Mouse (Mus musculus): ENCODE measurements around the gene Rnaseh2b. TPM values are rescaled to one million over a fixed set of nuclear protein-coding genes. Genes with fewer than 3 reads are reported as not detected.

Rnaseh2b gene
- polyA plus RNA-seq, 1 experiment from 2014 or later, result 78.8 TPM

DNA sequence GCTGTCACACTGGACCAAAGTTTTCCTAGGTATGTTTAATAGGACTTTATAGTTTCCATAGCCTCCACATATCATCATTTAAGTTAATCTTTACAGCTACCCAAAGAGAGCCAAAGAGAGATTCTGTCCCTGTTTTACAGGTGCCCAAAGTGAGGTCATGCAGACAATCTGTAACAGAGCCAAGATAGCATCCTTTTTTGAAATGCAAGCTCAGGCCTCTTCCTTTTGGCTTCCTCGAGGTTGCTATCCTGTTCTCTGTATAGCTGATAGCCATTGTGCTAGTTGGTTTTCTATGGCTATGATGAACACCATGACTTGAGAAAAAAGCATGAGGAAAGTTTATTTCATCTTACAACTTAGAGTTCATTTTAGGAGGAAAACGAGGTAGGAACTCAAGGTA lies 83.7 kb downstream of the Rnaseh2b start:
- H3K36me3 ChIP-seq (replicated peaks), result peaks cover 7% of the 10 kb centered on the region; the same call in 1 of the 2 replicates
- H3K4me3 ChIP-seq (replicated peaks), result no peak overlapping the region
- ATAC-seq (ENCODE audit: low FRiP score), result no peak
- H3K27ac ChIP-seq, result no peak overlapping the region
- no peaks in the 10 kb centered on the region for H3K9me3 ChIP-seq
- H3K9ac ChIP-seq, result no peak overlapping the region
- 86% methylated on average over 2 of the region's 2 CpGs for WGBS
- no peak overlapping the region for H3K4me2 ChIP-seq
- no peaks in the 10 kb centered on the region for H3K4me1 ChIP-seq
- H3K27me3 ChIP-seq, result no peaks in the 10 kb centered on the region

GRCm38 (mm10) chr14:62379391-62379790 lies 87.0 kb downstream of the Rnaseh2b start:
- H3K27me3 ChIP-seq, result no peaks in the 10 kb centered on the region
- H3K4me1 ChIP-seq, result no peaks in the 10 kb centered on the region
- no peak overlapping the region for H3K9ac ChIP-seq
- H3K9me3 ChIP-seq, result no peaks in the 10 kb centered on the region
- H3K27ac ChIP-seq, result no peak overlapping the region
- no peak overlapping the region for H3K4me3 ChIP-seq (replicated peaks)
- no peak overlapping the region for H3K4me2 ChIP-seq
- WGBS, result 95% methylated on average over 2 of the region's 2 CpGs
- ATAC-seq (ENCODE audit: low FRiP score), result no peak
- peaks cover 4% of the 10 kb centered on the region; the same call in 1 of the 2 replicates for H3K36me3 ChIP-seq (replicated peaks)

- Histone ChIP-seq H3K36me3 (replicated peaks) (peaks cover 4% of the 10 kb centered on the region; the same call in 1 of the 2 replicates), H3K9ac (no peak overlapping the region), H3K4me3 (replicated peaks) (no peak overlapping the region), H3K27me3 (no peaks in the 10 kb centered on the region), H3K4me1 (no peaks in the 10 kb centered on the region), H3K4me2 (no peak overlapping the region), H3K27ac (no peak overlapping the region), H3K9me3 (no peaks in the 10 kb centered on the region)
- 65% methylated on average over 6 of the region's 6 CpGs for WGBS
- ATAC-seq (ENCODE audit: low FRiP score), result no peak
Observed at GRCm38 (mm10) chr14:62380606-62381005, 88.2 kb downstream of the Rnaseh2b start.

DNA sequence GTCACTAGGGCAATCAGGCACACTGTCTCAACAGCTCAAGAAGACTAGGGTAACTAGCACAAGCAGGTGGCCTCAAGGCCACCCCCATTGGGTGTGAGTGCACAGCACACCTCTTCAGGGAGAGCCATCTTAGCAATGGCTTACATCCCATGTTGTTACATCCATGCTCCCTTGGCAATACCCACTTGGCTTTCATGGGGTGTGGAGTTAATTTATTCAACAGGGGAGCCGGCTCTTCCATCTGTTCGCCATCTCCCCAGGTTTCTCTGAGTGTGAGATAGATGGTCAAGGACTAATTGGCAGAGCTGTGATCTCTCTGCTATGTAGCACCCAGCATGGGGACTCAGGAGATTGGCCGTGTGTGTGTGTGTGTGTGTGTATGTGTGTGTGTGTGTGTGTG lies 90.7 kb downstream of the Rnaseh2b start:
- no peaks in the 10 kb centered on the region for H3K4me1 ChIP-seq
- H3K9me3 ChIP-seq, result no peaks in the 10 kb centered on the region
- no peak overlapping the region for H3K9ac ChIP-seq
- no peaks in the 10 kb centered on the region for H3K27me3 ChIP-seq
- H3K27ac ChIP-seq, result no peak overlapping the region
- ATAC-seq (ENCODE audit: low FRiP score), result no peak
- H3K4me3 ChIP-seq (replicated peaks), result no peak overlapping the region
- WGBS, result 82% methylated on average over 3 of the region's 3 CpGs
- no peaks in the 10 kb centered on the region; the same call in 1 of the 2 replicates for H3K36me3 ChIP-seq (replicated peaks)
- H3K4me2 ChIP-seq, result no peak overlapping the region

GRCm38 (mm10) chr14:62383786-62384299 lies 91.5 kb downstream of the Rnaseh2b start:
- WGBS, result 89% methylated on average over 3 of the region's 3 CpGs
- Histone ChIP-seq H3K9me3 (no peaks in the 10 kb centered on the region), H3K4me2 (no peak overlapping the region), H3K4me1 (peaks cover 5% of the 10 kb centered on the region), H3K4me3 (replicated peaks) (no peak overlapping the region), H3K9ac (no peak overlapping the region), H3K27me3 (no peaks in the 10 kb centered on the region), H3K36me3 (replicated peaks) (no peaks in the 10 kb centered on the region), H3K27ac (no peak overlapping the region)
- no peak for ATAC-seq (ENCODE audit: low FRiP score)

GRCm38 (mm10) chr14:62389064-62389728 lies 96.8 kb downstream of the Rnaseh2b start:
- Histone ChIP-seq H3K9ac (no peak overlapping the region), H3K4me3 (replicated peaks) (no peak overlapping the region), H3K27ac (peak overlapping the region; percentile 88), H3K4me1 (peaks cover 24% of the 10 kb centered on the region), H3K9me3 (no peaks in the 10 kb centered on the region), H3K27me3 (no peaks in the 10 kb centered on the region), H3K4me2 (peak overlapping the region; percentile 27), H3K36me3 (replicated peaks) (no peaks in the 10 kb centered on the region)
- WGBS, result 22% methylated on average over 6 of the region's 6 CpGs
- ATAC-seq (ENCODE audit: low FRiP score), result peak; percentile 92

- no peaks in the 10 kb centered on the region for H3K27me3 ChIP-seq
- H3K4me1 ChIP-seq, result peaks cover 24% of the 10 kb centered on the region
- 58% methylated on average over 9 of the region's 9 CpGs for WGBS
- no peak overlapping the region for H3K9ac ChIP-seq
- no peak overlapping the region for H3K4me3 ChIP-seq (replicated peaks)
- H3K27ac ChIP-seq, result peak overlapping the region; percentile 88
- no peaks in the 10 kb centered on the region for H3K36me3 ChIP-seq (replicated peaks)
- peak overlapping the region; percentile 27 for H3K4me2 ChIP-seq
- ATAC-seq (ENCODE audit: low FRiP score), result peak; percentile 62
- no peaks in the 10 kb centered on the region for H3K9me3 ChIP-seq
Observed at GRCm38 (mm10) chr14:62389729-62390536, 97.5 kb downstream of the Rnaseh2b start.

DNA sequence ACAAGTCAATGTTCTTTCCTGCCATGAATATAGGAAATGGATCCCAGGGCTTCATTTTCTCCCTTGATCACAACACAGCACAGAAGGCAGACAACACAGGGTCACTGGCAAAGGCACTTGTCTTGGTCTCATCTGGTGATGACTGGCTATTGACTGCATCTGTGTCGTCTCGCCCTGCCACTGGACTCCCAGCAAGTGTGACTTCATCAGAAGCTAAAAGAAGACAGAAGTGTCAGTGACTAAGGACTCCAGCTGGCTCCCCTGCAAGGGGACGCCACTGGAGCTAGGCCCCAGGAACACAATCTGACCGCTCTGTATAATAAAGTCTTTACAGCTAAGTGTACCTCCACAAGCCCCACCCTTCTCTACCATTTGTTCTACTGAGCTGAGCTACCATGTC lies 100.4 kb downstream of the Rnaseh2b start:
- no peak overlapping the region for H3K9ac ChIP-seq
- H3K27me3 ChIP-seq, result no peaks in the 10 kb centered on the region
- no peak for ATAC-seq (ENCODE audit: low FRiP score)
- H3K4me1 ChIP-seq, result peaks cover 24% of the 10 kb centered on the region
- H3K4me2 ChIP-seq, result no peak overlapping the region
- WGBS, result 79% methylated on average over 4 of the region's 4 CpGs
- no peak overlapping the region for H3K27ac ChIP-seq
- H3K9me3 ChIP-seq, result no peaks in the 10 kb centered on the region
- no peaks in the 10 kb centered on the region for H3K36me3 ChIP-seq (replicated peaks)
- H3K4me3 ChIP-seq (replicated peaks), result no peak overlapping the region

- Histone ChIP-seq H3K4me3 (replicated peaks) (no peak overlapping the region), H3K4me1 (peaks cover 4% of the 10 kb centered on the region; the same call in 1 of the 2 replicates), H3K27ac (no peak overlapping the region), H3K27me3 (no peaks in the 10 kb centered on the region), H3K36me3 (replicated peaks) (no peaks in the 10 kb centered on the region), H3K9me3 (no peaks in the 10 kb centered on the region), H3K9ac (no peak overlapping the region), H3K4me2 (no peak overlapping the region)
- no peak for ATAC-seq (ENCODE audit: low FRiP score)
- WGBS, result 88% methylated on average over 2 of the region's 2 CpGs
Observed at GRCm38 (mm10) chr14:62395346-62395745, 103.0 kb downstream of the Rnaseh2b start.

DNA sequence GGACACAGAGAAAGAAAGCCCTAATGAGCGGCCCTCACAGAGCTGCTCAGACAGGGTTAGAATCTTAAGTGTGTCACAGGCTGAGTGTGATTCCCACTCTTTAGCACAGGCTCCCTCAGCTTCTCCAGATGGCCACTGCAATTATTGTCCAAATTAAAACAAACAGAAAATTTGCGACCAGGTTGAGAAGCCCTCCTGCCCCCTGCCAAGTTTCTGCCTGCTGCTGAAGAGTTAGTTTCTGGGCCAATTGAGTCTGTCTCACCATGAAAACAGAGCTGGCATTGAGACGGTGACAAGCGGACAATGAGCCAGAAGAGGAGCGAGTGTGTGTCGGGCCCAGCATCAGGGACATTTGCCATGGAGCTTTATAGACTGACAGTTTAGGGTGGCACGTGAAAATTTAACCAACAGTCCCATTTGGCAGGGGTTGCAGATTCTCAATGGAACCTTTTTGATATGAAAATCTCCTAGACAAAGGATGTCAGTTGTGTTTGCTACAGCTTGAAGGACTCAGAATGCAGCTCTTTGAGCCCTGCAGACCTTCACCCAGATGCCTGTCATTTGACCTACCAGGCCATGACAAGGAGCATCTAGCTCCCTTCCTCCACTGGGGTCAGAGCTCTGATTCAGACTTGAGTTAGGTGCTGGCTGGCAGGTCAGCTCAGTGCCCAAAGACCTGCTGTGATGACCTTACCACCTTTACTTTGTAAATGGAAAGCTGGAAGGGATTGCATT lies 123.8 kb downstream of the Rnaseh2b start:
- H3K27me3 ChIP-seq, result no peaks in the 10 kb centered on the region
- H3K36me3 ChIP-seq (replicated peaks), result no peaks in the 10 kb centered on the region
- H3K9me3 ChIP-seq, result no peaks in the 10 kb centered on the region
- 0 out of 2 replicates have a peak overlapping the region, but pooled peaks have one; percentile 4 for H3K4me2 ChIP-seq
- peak overlapping the region; percentile 82 for H3K27ac ChIP-seq
- peaks cover 29% of the 10 kb centered on the region for H3K4me1 ChIP-seq
- H3K9ac ChIP-seq, result no peak overlapping the region
- H3K4me3 ChIP-seq (replicated peaks), result no peak overlapping the region
- ATAC-seq (ENCODE audit: low FRiP score), result peak; percentile 91
- WGBS, result 24% methylated on average over 7 of the region's 7 CpGs

- 39% methylated on average over 1 of the region's 1 CpGs for WGBS
- no peak overlapping the region for H3K4me2 ChIP-seq
- H3K4me3 ChIP-seq (replicated peaks), result no peak overlapping the region
- H3K4me1 ChIP-seq, result peaks cover 29% of the 10 kb centered on the region
- H3K36me3 ChIP-seq (replicated peaks), result no peaks in the 10 kb centered on the region
- no peaks in the 10 kb centered on the region for H3K27me3 ChIP-seq
- ATAC-seq (ENCODE audit: low FRiP score), result no peak; the same call in 1 of the 2 replicates
- no peaks in the 10 kb centered on the region for H3K9me3 ChIP-seq
- H3K27ac ChIP-seq, result peak overlapping the region; percentile 82
- H3K9ac ChIP-seq, result no peak overlapping the region
Observed at GRCm38 (mm10) chr14:62416742-62417134, 124.3 kb downstream of the Rnaseh2b start.

GRCm38 (mm10) chr14:62417501-62417900 lies 125.1 kb downstream of the Rnaseh2b start:
- 92% methylated on average over 3 of the region's 3 CpGs for WGBS
- peak overlapping the region; percentile 82 for H3K27ac ChIP-seq

More at GRCm38 (mm10) chr14:62417501-62417900, 125.1 kb downstream of the Rnaseh2b start:
- Histone ChIP-seq H3K9ac (no peak overlapping the region), H3K9me3 (no peaks in the 10 kb centered on the region), H3K4me2 (no peak overlapping the region), H3K27me3 (no peaks in the 10 kb centered on the region), H3K4me1 (peaks cover 29% of the 10 kb centered on the region), H3K4me3 (replicated peaks) (no peak overlapping the region), H3K36me3 (replicated peaks) (no peaks in the 10 kb centered on the region)
- ATAC-seq (ENCODE audit: low FRiP score), result no peak
